Mouse (Mus musculus): ENCODE measurements around the gene Ifna12.
"Not testable (repeated sequence)": the region's sequence is repeated elsewhere in the genome, so short reads cannot be mapped to it uniquely, and the experiment has no call there.

Ifna12 gene

GRCm38 (mm10) chr4:88603276-88603675 is at the start of gene Ifna12:
Ifna12 (minus strand) TSS chr4:88603376.
- POLR2A ChIA-PET = no interaction called here
- CTCF ChIA-PET = no interaction called here

- CTCF ChIA-PET = no interaction called here
- POLR2A ChIA-PET = no interaction called here
Measured at GRCm38 (mm10) chr4:88644359-88644758, 41.2 kb upstream of the Ifna12 start, which contains the start of gene Ifna13. Ifna13 (minus strand) TSS chr4:88644459.

GRCm38 (mm10) chr4:88642526-88642925 is 39.4 kb upstream of the Ifna12 start:
- ChIA-PET CTCF (no interaction called here), POLR2A (no interaction called here)

DNA sequence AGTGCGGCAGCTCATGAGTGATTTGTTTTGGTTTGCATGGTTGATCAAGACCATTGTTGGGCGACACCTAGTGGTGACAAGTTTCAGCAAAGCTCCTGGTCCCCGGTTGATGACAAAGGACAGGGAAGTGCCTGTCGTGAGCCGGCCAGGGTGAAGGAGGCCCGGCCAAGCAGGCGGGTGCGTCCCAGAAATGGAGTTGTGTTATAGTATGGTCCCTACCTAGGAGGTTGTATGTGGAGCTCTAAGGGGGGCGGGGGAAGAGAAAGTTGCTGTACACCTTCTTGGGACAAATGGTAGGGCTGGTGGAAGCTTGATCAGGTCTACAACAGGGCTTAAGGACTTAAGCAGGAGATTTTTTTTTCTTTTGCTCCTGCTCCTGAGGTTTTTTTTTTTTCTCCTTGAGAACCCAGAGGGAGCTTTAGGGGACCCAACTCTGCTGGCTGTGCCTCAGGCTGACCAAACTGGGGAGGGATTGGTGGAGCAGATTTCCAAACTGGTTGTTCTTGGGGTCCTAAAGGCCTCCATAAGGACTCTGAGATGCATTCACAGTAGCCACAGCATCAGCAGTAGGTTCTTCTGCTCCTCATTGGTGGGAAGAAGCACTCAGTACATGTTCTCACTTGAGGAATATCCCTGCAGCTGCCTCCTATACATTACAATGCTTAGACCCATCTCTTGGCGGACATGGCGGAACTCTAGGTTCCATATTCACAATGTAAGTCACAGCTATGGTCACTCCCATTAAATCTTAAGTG is 38.1 kb upstream of the Ifna12 start:
- POLR2A ChIA-PET = interaction anchor here in 1 of 4 experiments (0.6 kb wide), 1 partner anchor 1826 kb away, joined by 3 read pairs; no protein-coding TSS in a partner anchor
- CTCF ChIA-PET = no interaction called here

GRCm38 (mm10) chr4:88640704-88641076 is 37.5 kb upstream of the Ifna12 start:
- ChIA-PET POLR2A (no interaction called here), CTCF (no interaction called here)

GRCm38 (mm10) chr4:88634311-88634710 is 31.1 kb upstream of the Ifna12 start, which contains the start of gene C87499:
C87499 (minus strand) TSS chr4:88634411.
- ChIA-PET POLR2A (no interaction called here), CTCF (no interaction called here)

DNA sequence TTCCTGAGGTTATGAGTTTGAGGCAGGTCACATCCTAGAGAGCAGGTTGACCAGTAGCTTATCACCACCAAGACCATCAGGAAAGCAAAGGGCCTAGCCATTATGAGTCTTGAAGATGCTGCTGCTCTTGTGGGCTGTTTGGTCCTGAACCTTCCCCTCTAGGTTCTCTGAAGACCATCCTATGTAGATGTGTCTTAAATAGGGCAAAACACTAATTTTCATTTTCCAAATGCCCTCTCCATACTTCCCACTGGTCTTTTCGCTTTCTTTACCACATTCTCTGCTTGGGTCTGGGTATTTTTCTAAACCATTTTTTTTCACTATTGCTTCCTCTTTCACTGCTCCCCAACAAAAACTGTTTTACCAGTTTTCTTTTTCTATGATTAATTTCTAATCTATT is 10.9 kb downstream of the Ifna12 start, which contains the start of gene Ifna9:
TSS of gene Ifna9 (minus strand) at position 101 of the 400 bp plus-strand sequence.
- CTCF ChIA-PET = no interaction called here
- POLR2A ChIA-PET = no interaction called here

- ChIA-PET POLR2A (no interaction called here), CTCF (interaction anchor here in 1 of 4 experiments (0.6 kb wide), 1 partner anchor 24 kb away, joined by 4 read pairs; no protein-coding TSS in a partner anchor)
Measured at GRCm38 (mm10) chr4:88571698-88572097, 31.5 kb downstream of the Ifna12 start, which contains the start of gene Ifna14. Ifna14 (minus strand) TSS chr4:88571798.

GRCm38 (mm10) chr4:88561791-88562190 is 41.4 kb downstream of the Ifna12 start:
- ChIA-PET POLR2A (interaction anchor here in 1 of 4 experiments (0.8 kb wide), 1 partner anchor 8 kb away, joined by 3 read pairs; no protein-coding TSS in a partner anchor), CTCF (no interaction called here)

DNA sequence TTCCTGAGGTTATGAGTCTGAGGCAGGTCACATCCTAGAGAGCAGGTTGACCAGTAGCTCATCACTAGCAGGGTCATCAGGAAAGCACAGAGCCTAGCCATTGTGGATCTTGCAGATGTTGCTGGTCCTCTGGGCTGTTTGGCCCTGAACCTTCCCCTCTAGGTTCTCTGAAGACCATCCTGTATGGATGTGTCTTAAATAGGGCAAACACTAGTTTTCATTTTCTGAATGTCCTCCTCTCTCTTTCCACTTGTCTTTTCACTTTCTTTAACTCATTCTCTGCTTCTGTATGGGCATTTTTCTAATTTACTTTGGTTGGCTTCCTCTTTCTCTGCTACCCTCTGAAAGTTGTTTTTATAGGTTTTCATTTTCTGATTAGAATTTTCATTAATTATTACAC is 45.0 kb downstream of the Ifna12 start, which contains the start of gene Ifna15:
TSS of gene Ifna15 (minus strand) at position 101 of the 400 bp plus-strand sequence.
- POLR2A ChIA-PET = not testable (repeated sequence)

More for the DNA sequence above, 45.0 kb downstream of the Ifna12 start, which contains the start of gene Ifna15:
- CTCF ChIA-PET = not testable (repeated sequence)

Measured in embryonic stem cell, embryonic (primary cell).